Mouse (Mus musculus) liver, adult 2 months (tissue): ENCODE results near the gene Ptprg. TPM values are rescaled to one million over a fixed set of nuclear protein-coding genes. Genes with fewer than 3 reads are reported as not detected.

ENCODE experiments used
- DNase-seq: peaks from one replicate; pipeline ENCODE4 v3.0.0-alpha.2; 2011; ENCODE audit warnings: low read depth, low spot score; ENCODE audit errors: extremely low read depth
- H3K27ac ChIP-seq: fragments of 200-500 bp; replicated peaks from 2 replicates; pipeline ENCODE4 v1.5.1; 2012; ENCODE audit warnings: low read depth, mild to moderate bottlenecking, control low read depth, inconsistent platforms, low read length; ENCODE audit not compliant: insufficient read depth
- H3K27me3 ChIP-seq: fragments of 200-500 bp; 2 replicates; pipeline ENCODE4 v1.6.1; 2012; ENCODE audit warnings: mild to moderate bottlenecking, moderate library complexity, low read length, inconsistent platforms; ENCODE audit not compliant: control insufficient read depth, insufficient read depth
- H3K36me3 ChIP-seq: fragments of 200-500 bp; 2 replicates; pipeline ENCODE4 v1.6.1; 2012; ENCODE audit warnings: low read length, inconsistent platforms; ENCODE audit not compliant: control insufficient read depth, insufficient read depth
- H3K4me1 ChIP-seq: fragments of 200-500 bp; 2 replicates; pipeline ENCODE4 v1.6.1; 2011; ENCODE audit warnings: low read length; ENCODE audit not compliant: control insufficient read depth, insufficient read depth
- H3K4me3 ChIP-seq: fragments of 200-500 bp; 2 replicates; pipeline ENCODE4 v1.5.1; 2011; ENCODE audit warnings: low read depth, mild to moderate bottlenecking, control low read depth, low read length, moderate library complexity; ENCODE audit not compliant: insufficient read depth
- H3K79me2 ChIP-seq: fragments of 200-500 bp; 2 replicates; pipeline ENCODE4 v1.6.1; 2012; ENCODE audit warnings: inconsistent platforms, mild to moderate bottlenecking, low read length, moderate library complexity; ENCODE audit not compliant: control insufficient read depth, insufficient read depth
- H3K9ac ChIP-seq: fragments of 200-500 bp; 2 replicates; pipeline ENCODE4 v1.6.1; 2012; ENCODE audit warnings: low read depth, mild to moderate bottlenecking, control low read depth, inconsistent platforms, low read length
- CTCF ChIP-seq: fragments of 200-500 bp; IDR thresholded peaks from 2 replicates; pipeline ENCODE4 v1.5.1; 2011; ENCODE audit warnings: low read depth, low read length, control low read depth
- POLR2A ChIP-seq: fragments of 200-500 bp; IDR thresholded peaks from 2 replicates; pipeline ENCODE4 v1.6.1; 2011; ENCODE audit warnings: low read length, control low read depth; ENCODE audit not compliant: insufficient read depth; ENCODE audit errors: extremely low read depth
- WGBS: fragments of 180-500 bp; shearing (Covaris S2); methylation state at CpG from one replicate; pipeline ENCODE4 v1.1.7; 2018; 5-methylcytosine and 5-hydroxymethylcytosine counted together
- polyA plus RNA-seq: library from polyadenylated mRNA; depleted of rRNA; stranded (reverse); fragments of >200 nt; gene quantifications from 2 replicates; pipeline ENCODE4 v1.2.3, GENCODE M21; 2012
- total RNA-seq: library from RNA; depleted of rRNA; stranded (reverse); fragments of >200 nt; gene quantifications from 2 replicates; pipeline ENCODE4 v1.2.3, GENCODE M21; 2014

The Ptprg gene
- total and polyA plus RNA-seq, 2 experiments: 17.4 to 19.9 TPM

DNA sequence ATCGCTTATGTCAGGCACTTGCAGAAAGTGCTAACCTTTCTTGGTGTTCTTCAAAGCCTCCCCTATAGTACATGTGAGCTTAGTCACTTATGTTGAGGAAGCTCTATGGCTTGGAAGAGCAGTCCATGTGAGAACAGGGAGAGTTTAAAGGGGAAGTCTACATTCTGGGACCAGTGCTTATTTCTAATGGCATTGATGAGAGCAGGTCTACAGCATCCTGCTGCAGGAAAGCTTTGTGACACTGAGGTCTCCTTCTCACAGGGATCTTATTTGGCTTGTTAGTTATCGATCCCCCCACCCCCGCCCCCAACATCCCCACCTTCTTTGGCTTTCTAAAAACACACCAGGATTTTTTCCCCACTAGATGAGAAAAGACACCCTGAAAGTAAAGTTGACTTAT is 635.9 kb downstream of the Ptprg start:
- WGBS: 92% methylated on average over 3 of the region's 3 CpGs
- no peaks in the 10 kb centered on the region for H3K79me2 ChIP-seq
- H3K36me3 ChIP-seq: no peaks in the 10 kb centered on the region
- no peaks in the 10 kb centered on the region for H3K27me3 ChIP-seq
- no peak overlapping the region for H3K9ac ChIP-seq
- H3K4me1 ChIP-seq: no peaks in the 10 kb centered on the region
- no peak overlapping the region for H3K27ac ChIP-seq
- no peak for DNase-seq
- no peak for TF ChIP-seq CTCF
- TF ChIP-seq POLR2A: no peak
- H3K4me3 ChIP-seq: no peak overlapping the region

GRCm38 (mm10) chr14:12189717-12190600 is 636.6 kb downstream of the Ptprg start:
- H3K27ac ChIP-seq: no peak overlapping the region
- H3K9ac ChIP-seq: no peak overlapping the region
- no peaks in the 10 kb centered on the region for H3K36me3 ChIP-seq
- WGBS: 90% methylated on average over 12 of the region's 12 CpGs
- no peaks in the 10 kb centered on the region for H3K79me2 ChIP-seq
- H3K4me3 ChIP-seq: no peak overlapping the region
- H3K4me1 ChIP-seq: no peaks in the 10 kb centered on the region
- TF ChIP-seq CTCF (no peak), POLR2A (no peak)
- no peaks in the 10 kb centered on the region for H3K27me3 ChIP-seq
- DNase-seq: no peak

GRCm38 (mm10) chr14:12191076-12191475 is 637.7 kb downstream of the Ptprg start:
- H3K36me3 ChIP-seq: no peaks in the 10 kb centered on the region
- DNase-seq: no peak
- TF ChIP-seq POLR2A (no peak), CTCF (no peak)
- H3K79me2 ChIP-seq: no peaks in the 10 kb centered on the region
- no peak overlapping the region for H3K27ac ChIP-seq
- H3K27me3 ChIP-seq: no peaks in the 10 kb centered on the region
- no peak overlapping the region for H3K4me3 ChIP-seq
- no peak overlapping the region for H3K9ac ChIP-seq
- H3K4me1 ChIP-seq: no peaks in the 10 kb centered on the region
- 97% methylated on average over 6 of the region's 6 CpGs for WGBS

- no peak overlapping the region for H3K4me3 ChIP-seq
- no peaks in the 10 kb centered on the region for H3K36me3 ChIP-seq
- H3K27me3 ChIP-seq: no peaks in the 10 kb centered on the region
- DNase-seq: no peak
- no peaks in the 10 kb centered on the region for H3K4me1 ChIP-seq
- H3K9ac ChIP-seq: no peak overlapping the region
- TF ChIP-seq POLR2A (no peak), CTCF (no peak)
- H3K79me2 ChIP-seq: no peaks in the 10 kb centered on the region
- WGBS: 71% methylated on average over 7 of the region's 7 CpGs
- H3K27ac ChIP-seq: no peak overlapping the region
These were observed 645.4 kb downstream of the Ptprg start for GRCm38 (mm10) chr14:12198735-12199134.

- Histone ChIP-seq H3K79me2 (no peaks in the 10 kb centered on the region), H3K4me3 (no peak overlapping the region), H3K36me3 (no peaks in the 10 kb centered on the region), H3K4me1 (no peaks in the 10 kb centered on the region), H3K27ac (no peak overlapping the region), H3K9ac (no peak overlapping the region), H3K27me3 (no peaks in the 10 kb centered on the region)
- TF ChIP-seq POLR2A: no peak
- no peak for TF ChIP-seq CTCF
- no peak for DNase-seq
- WGBS: 80% methylated on average over 13 of the region's 13 CpGs
These were observed 646.9 kb downstream of the Ptprg start for GRCm38 (mm10) chr14:12199956-12200950.
